Mouse (Mus musculus) embryonic fibroblast, embryonic 13.5 days (primary cell): Measurements from ENCODE around the gene Ccdc126.

Source experiments
- CTCF ChIP-seq: IDR thresholded peaks from 2 replicates; pipeline ENCODE4 v1.5.1; 2011; ENCODE audit warnings: mild to moderate bottlenecking, control low read depth, low read length, moderate library complexity, borderline replicate concordance; ENCODE audit not compliant: insufficient read depth
- POLR2A ChIP-seq: IDR thresholded peaks from 2 replicates; pipeline ENCODE4 v1.6.1; 2011; ENCODE audit warnings: low read depth, mild to moderate bottlenecking, control low read depth, low read length, moderate library complexity

DNA sequence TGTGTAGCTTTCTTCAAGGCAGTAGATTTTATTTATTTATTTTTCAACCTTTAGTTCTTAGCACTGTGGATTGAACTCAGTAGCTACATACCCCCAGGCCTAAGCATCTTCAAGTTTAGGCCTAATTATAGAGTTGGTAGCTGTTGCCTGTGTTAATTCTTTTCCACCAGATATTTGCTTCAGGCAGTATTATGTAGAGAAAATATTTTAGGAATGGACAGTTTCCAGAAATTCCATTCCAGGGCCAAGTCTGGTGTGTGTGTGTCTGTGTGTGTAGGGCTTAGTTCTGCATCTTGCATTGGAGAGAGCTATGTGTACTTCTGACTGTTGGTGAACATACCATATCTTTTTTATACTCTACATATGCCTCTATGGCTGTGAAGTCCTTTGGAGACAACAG lies 3.0 kb downstream of the Ccdc126 start:
- TF ChIP-seq CTCF (no peak), POLR2A (no peak)
